Mouse (Mus musculus): ENCODE data around the gene Rbp1.

DNA sequence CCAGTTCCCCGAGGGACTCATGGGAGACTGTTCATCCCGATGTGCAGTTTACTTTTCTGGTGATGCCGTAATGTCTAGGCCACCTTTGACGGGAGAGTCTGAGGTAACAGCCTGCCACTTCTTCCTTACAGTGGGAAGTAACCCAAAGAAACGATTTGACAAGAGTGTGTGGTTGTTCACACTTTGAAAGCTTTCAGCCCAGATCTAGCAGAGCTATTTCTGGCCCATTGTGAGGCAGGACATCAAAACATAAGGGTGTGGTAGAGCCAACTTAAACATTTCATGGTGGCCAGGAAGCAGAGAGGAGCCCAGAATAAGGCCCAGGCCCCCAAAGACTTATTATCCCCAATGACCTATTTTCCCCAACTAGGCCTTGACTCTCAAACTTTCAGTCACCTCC, 21.1 kb upstream of the Rbp1 start:
- TF ChIP-seq POLR2A (IDR thresholded peaks at IDR 0.05; ENCODE audit: insufficient read depth, low read depth, low read length) (no peak), CTCF (IDR thresholded peaks at IDR 0.05; ENCODE audit: insufficient read depth, low read depth, low read length) (no peak)

Data from olfactory bulb, adult 2 months (tissue).